23 mouse cellular contexts compared by ENCODE assay signal in the genomic region with DNA sequence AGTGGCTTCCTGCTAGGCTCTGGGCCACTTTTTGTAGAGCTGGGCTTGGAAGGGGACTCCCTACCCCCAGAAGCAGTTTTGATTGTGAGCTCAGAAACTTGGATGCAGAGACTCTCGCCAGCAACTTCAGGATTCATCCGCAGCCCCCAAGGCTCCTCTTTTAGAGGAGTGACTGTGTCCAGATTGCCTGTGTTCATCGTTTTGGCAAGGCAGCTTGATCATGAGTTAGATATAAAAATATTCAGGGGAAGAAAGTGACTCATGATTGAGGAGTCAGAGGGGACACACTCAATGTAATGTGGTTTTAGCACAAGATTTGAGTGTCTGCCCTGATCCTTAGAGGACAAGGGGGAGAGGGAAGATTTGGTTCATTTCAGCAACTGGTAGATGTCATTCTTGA.
DNase-seq lines count a peak whose midpoint lies in the region; ATAC-seq lines count a peak whose summit lies in the region.
"Had no signal": no experiment of that assay in that cellular context is flagged by ENCODE, and none has a peak within 500 bp of the region (broad histone marks: within the 10 kb centered on the region; RNA-seq: fewer than 3 reads in every experiment).

No protein-coding gene starts in this region.

- peaks cover 8% of the 10 kb centered on the region; the same call in 1 of the 2 replicates for H3K4me1 ChIP-seq in forebrain, embryonic 14.5 days (ENCODE audit: control insufficient read depth, insufficient read depth, low read length)
- H3K4me1 ChIP-seq: limb, embryonic 13.5 days; lung, embryonic 15.5 days; neural tube, embryonic 15.5 days had no signal

- no peaks in the 10 kb centered on the region for H3K27me3 ChIP-seq in forebrain, embryonic 14.5 days (replicated peaks; ENCODE audit: control insufficient read depth, insufficient read depth, low read length)
- H3K27me3 ChIP-seq: lung, embryonic 15.5 days; neural tube, embryonic 15.5 days had no signal

- H3K27ac ChIP-seq in forebrain, embryonic 14.5 days (ENCODE audit: low read depth, low read length), result no peak overlapping the region
- H3K27ac ChIP-seq: limb, embryonic 13.5 days; liver, embryonic 14.5 days; lung, embryonic 15.5 days; neural tube, embryonic 15.5 days had no signal

- ATAC-seq in frontal cortex, adult (ENCODE audit: low TSS enrichment), result peak; percentile 84
- ATAC-seq in forebrain, embryonic 14.5 days, result no peak
- ATAC-seq: forebrain, postnatal 0 days; hindbrain, embryonic 16.5 days; midbrain, embryonic 16.5 days had no signal

- no peaks in the 10 kb centered on the region for H3K36me3 ChIP-seq in forebrain, embryonic 14.5 days (ENCODE audit: control insufficient read depth, insufficient read depth, low read length)
- H3K36me3 ChIP-seq: G1E; limb, embryonic 13.5 days; lung, embryonic 15.5 days; neural tube, embryonic 15.5 days had no signal

- no peak overlapping the region for H3K4me3 ChIP-seq in forebrain, embryonic 14.5 days (ENCODE audit: low read depth, low read length)
- H3K4me3 ChIP-seq: limb, embryonic 13.5 days; lung, embryonic 15.5 days; neural tube, embryonic 15.5 days had no signal

- no peak overlapping the region for H3K9ac ChIP-seq in forebrain, embryonic 14.5 days (ENCODE audit: low read length)
- H3K9ac ChIP-seq: forebrain, postnatal 0 days; limb, embryonic 13.5 days; liver, embryonic 14.5 days; lung, embryonic 15.5 days; neural tube, embryonic 15.5 days had no signal

- H3K9me3 ChIP-seq in forebrain, embryonic 14.5 days (replicated peaks; ENCODE audit: control insufficient read depth, low read length), result no peaks in the 10 kb centered on the region
- H3K9me3 ChIP-seq: G1E; limb, embryonic 13.5 days; lung, embryonic 15.5 days; neural tube, embryonic 15.5 days had no signal

- H3K4me2 ChIP-seq in forebrain, embryonic 14.5 days (ENCODE audit: low read length), result no peak overlapping the region
- H3K4me2 ChIP-seq: limb, embryonic 13.5 days; lung, embryonic 15.5 days; neural tube, embryonic 15.5 days had no signal

- 89% methylated on average over 3 of the region's 3 CpGs for WGBS in forebrain, embryonic 14.5 days

- DNase-seq in frontal cortex, postnatal 10 days (ENCODE audit: low spot score in 2 of 2), result no peak
- DNase-seq in layer of hippocampus, adult 9-11 months, result peak; percentile 7
- DNase-seq in layer of hippocampus, adult 8-10 months (ENCODE audit: low spot score in 2 of 2), result no peak
- peak; percentile 6 for DNase-seq in Muller cell, postnatal 12 days (ENCODE audit: inconsistent ontology term)
- peak; percentile 27 to 37 for DNase-seq in right cerebral cortex, postnatal 10 days (ENCODE audit: low spot score in 2 of 2)
- DNase-seq in cerebellum, postnatal 10 days, result no peak
- no peak for DNase-seq in forebrain, embryonic 14.5 days (ENCODE audit: low spot score)
- DNase-seq: adrenal gland, postnatal 36 days; cerebellum, adult 2 months; forebrain, postnatal 0 days; heart, postnatal 4 days; kidney, adult 11 months; lung, postnatal 4 days; spleen, adult 18-20 months; thymus, postnatal 36 days had no signal

Comparison
In these comparisons a context has a peak if more than half of its experiments do, and no peak if none do; other contexts are left out.
1. DNase-seq: peak in layer of hippocampus, adult 9-11 months (single experiment), Muller cell, postnatal 12 days (single experiment) and right cerebral cortex, postnatal 10 days (2 of 2); none in frontal cortex, postnatal 10 days (0 of 2), layer of hippocampus, adult 8-10 months (0 of 2), cerebellum, postnatal 10 days (0 of 2) and forebrain, embryonic 14.5 days (single experiment).